ENCODE assay signal across 26 mouse cellular contexts in genomic region chr7:64082651-64083050, GRCm38 (mm10).
DNase-seq lines count a peak whose midpoint lies in the region; ATAC-seq and TF ChIP-seq lines count a peak whose summit lies in the region.
"Had no signal": no experiment of that assay in that cellular context is flagged by ENCODE, and none has a peak within 500 bp of the region (broad histone marks: within the 10 kb centered on the region; RNA-seq: fewer than 3 reads in every experiment).

No protein-coding gene starts in this region.

- H3K4me3 ChIP-seq in heart, embryonic 10.5 days = no peak overlapping the region
- peak overlapping the region; percentile 80 for H3K4me3 ChIP-seq in megakaryocyte, embryonic 14.5 days (replicated peaks)
- H3K4me3 ChIP-seq in MEL (ENCODE audit: control insufficient read depth in 1 of 2, insufficient read depth in 1 of 2, low read depth in 2 of 2, low read length in 2 of 2) = no peak overlapping the region
- H3K4me3 ChIP-seq: embryonic facial prominence, embryonic 12.5 days; embryonic facial prominence, embryonic 15.5 days; forebrain, embryonic 12.5 days; forebrain, embryonic 15.5 days; heart, embryonic 13.5 days; hindbrain, embryonic 12.5 days had no signal

- no peak overlapping the region for H3K9ac ChIP-seq in MEL (ENCODE audit: control insufficient read depth, low read depth, low read length, poor library complexity, severe bottlenecking)
- H3K9ac ChIP-seq: embryonic facial prominence, embryonic 12.5 days; embryonic facial prominence, embryonic 15.5 days; forebrain, embryonic 12.5 days; forebrain, embryonic 15.5 days; heart, embryonic 13.5 days; hindbrain, embryonic 12.5 days had no signal

- H3K36me3 ChIP-seq in heart, embryonic 10.5 days = no peaks in the 10 kb centered on the region
- H3K36me3 ChIP-seq in megakaryocyte, embryonic 14.5 days (replicated peaks; ENCODE audit: low read length) = no peaks in the 10 kb centered on the region
- no peaks in the 10 kb centered on the region for H3K36me3 ChIP-seq in MEL (ENCODE audit: control insufficient read depth in 1 of 2, insufficient read depth in 2 of 2, low read length in 2 of 2)
- H3K36me3 ChIP-seq: embryonic facial prominence, embryonic 12.5 days; embryonic facial prominence, embryonic 15.5 days; forebrain, embryonic 12.5 days; forebrain, embryonic 15.5 days; heart, embryonic 13.5 days; hindbrain, embryonic 12.5 days had no signal

- H3K9me3 ChIP-seq in heart, embryonic 10.5 days = 0 out of 2 replicates have a peak, but pooled peaks cover 3% of the 10 kb centered on the region
- peaks cover 88% of the 10 kb centered on the region for H3K9me3 ChIP-seq in megakaryocyte, embryonic 14.5 days
- H3K9me3 ChIP-seq in MEL (replicated peaks; ENCODE audit: insufficient read depth, low read length) = no peaks in the 10 kb centered on the region
- H3K9me3 ChIP-seq: embryonic facial prominence, embryonic 12.5 days; embryonic facial prominence, embryonic 15.5 days; forebrain, embryonic 12.5 days; forebrain, embryonic 15.5 days; heart, embryonic 13.5 days; hindbrain, embryonic 12.5 days had no signal

- H3K27ac ChIP-seq in heart, embryonic 10.5 days = no peak overlapping the region
- no peak overlapping the region for H3K27ac ChIP-seq in MEL (ENCODE audit: control insufficient read depth, low read depth, low read length)
- H3K27ac ChIP-seq: embryonic facial prominence, embryonic 12.5 days; embryonic facial prominence, embryonic 15.5 days; forebrain, embryonic 12.5 days; forebrain, embryonic 15.5 days; heart, embryonic 13.5 days; hindbrain, embryonic 12.5 days; hindbrain, postnatal 0 days had no signal

- 74% methylated on average over 5 of the region's 5 CpGs for WGBS in heart, embryonic 10.5 days

- peak; percentile 74 for DNase-seq in heart, embryonic 10.5 days (ENCODE audit: low spot score)
- DNase-seq in heart, adult 8-10 months (ENCODE audit: low spot score) = no peak
- peak; percentile 17 for DNase-seq in testis, postnatal 10 days (ENCODE audit: low spot score)
- DNase-seq in testis, postnatal 14 days (ENCODE audit: low spot score) = no peak
- no peak for DNase-seq in MEL (ENCODE audit: low read depth, low spot score)
- DNase-seq in cerebellum, adult 11 months = no peak
- DNase-seq: adrenal gland, postnatal 10 days; adrenal gland, postnatal 36 days; cerebellum, adult 2 months; cerebellum, adult 9-11 months; cerebellum, postnatal 25 days; gastrocnemius, postnatal 10 days; gastrocnemius, postnatal 36 days; heart, postnatal 14 days had no signal

- no peak for TF ChIP-seq RAD21 in MEL (IDR thresholded peaks at IDR 0.05; ENCODE audit: low read depth, low read length)

- no peak for TF ChIP-seq EP300 in MEL (IDR thresholded peaks at IDR 0.05; ENCODE audit: low read depth in 1 of 2, low read length in 2 of 2)

- H3K4me1 ChIP-seq in heart, embryonic 10.5 days = no peaks in the 10 kb centered on the region
- H3K4me1 ChIP-seq in megakaryocyte, embryonic 14.5 days = peaks cover 77% of the 10 kb centered on the region; the same call in 1 of the 2 replicates
- H3K4me1 ChIP-seq in MEL (ENCODE audit: control insufficient read depth in 1 of 2, insufficient read depth in 2 of 2, low read length in 2 of 2) = no peaks in the 10 kb centered on the region
- H3K4me1 ChIP-seq: embryonic facial prominence, embryonic 12.5 days; embryonic facial prominence, embryonic 15.5 days; forebrain, embryonic 12.5 days; forebrain, embryonic 15.5 days; heart, embryonic 13.5 days; hindbrain, embryonic 12.5 days had no signal

- H3K27me3 ChIP-seq in heart, embryonic 10.5 days (ENCODE audit: insufficient read depth, poor library complexity, severe bottlenecking) = no peaks in the 10 kb centered on the region
- H3K27me3 ChIP-seq in megakaryocyte, embryonic 14.5 days (replicated peaks) = peaks cover 35% of the 10 kb centered on the region
- no peaks in the 10 kb centered on the region for H3K27me3 ChIP-seq in MEL (ENCODE audit: control insufficient read depth in 1 of 2, insufficient read depth in 2 of 2, low read length in 2 of 2)
- H3K27me3 ChIP-seq: embryonic facial prominence, embryonic 12.5 days; embryonic facial prominence, embryonic 15.5 days; forebrain, embryonic 12.5 days; forebrain, embryonic 15.5 days; heart, embryonic 13.5 days; hindbrain, embryonic 12.5 days; Patski had no signal

- ATAC-seq in megakaryocyte, adult 5-6 weeks (ENCODE audit: poor library complexity, severe bottlenecking) = no peak
- ATAC-seq: CD4-positive, CD25-positive, alpha-beta regulatory T cell, adult 4 months; forebrain, embryonic 15.5 days; hindbrain, postnatal 0 days; inflammation-experienced regulatory T-cells, adult 6 months; Patski had no signal

- TF ChIP-seq POLR2A in MEL (IDR thresholded peaks at IDR 0.05; ENCODE audit: control insufficient read depth in 1 of 2, insufficient read depth in 1 of 2, low read depth in 1 of 2, low read length in 2 of 2, poor library complexity in 1 of 2) = no peak

- no peak for TF ChIP-seq CTCF in MEL (IDR thresholded peaks at IDR 0.05 in 2 of 3, conservative IDR thresholded peaks at IDR 0.05 in 1 of 3; ENCODE audit: control insufficient read depth in 1 of 3, insufficient read depth in 1 of 3, low read depth in 2 of 3, low read length in 3 of 3, poor library complexity in 1 of 3, severe bottlenecking in 1 of 3)

- no peaks in the 10 kb centered on the region for H3K79me2 ChIP-seq in MEL (ENCODE audit: control insufficient read depth, insufficient read depth, low read length, poor library complexity)

TF ChIP-seq in MEL, 35 proteins besides CTCF, POLR2A, EP300 and RAD21:
- peak; percentile 25; the same call in 1 of the 2 replicates for TF ChIP-seq POLR2AphosphoS5 (IDR thresholded peaks at IDR 0.05; ENCODE audit: borderline replicate concordance, low read depth, low read length)
- no peak for TF ChIP-seq USF2 (IDR thresholded peaks at IDR 0.05; ENCODE audit: borderline replicate concordance in 1 of 2, insufficient read depth in 1 of 2, low read depth in 1 of 2, low read length in 2 of 2)

Comparison
In these comparisons a context has a peak if more than half of its experiments do, and no peak if none do; other contexts are left out.
1. DNase-seq: peak in heart, embryonic 10.5 days (single experiment) and testis, postnatal 10 days (single experiment); none in heart, adult 8-10 months (single experiment), testis, postnatal 14 days (single experiment), MEL (single experiment) and cerebellum, adult 11 months (single experiment).